Mouse (Mus musculus): ENCODE measurements at regions not wholly inside any gene's neighbourhood (a gene's known extent, or its start where the extent isn't known, plus 50 kb on each side); places are given as distances from the start of the nearest gene placed in this dataset.

DNA sequence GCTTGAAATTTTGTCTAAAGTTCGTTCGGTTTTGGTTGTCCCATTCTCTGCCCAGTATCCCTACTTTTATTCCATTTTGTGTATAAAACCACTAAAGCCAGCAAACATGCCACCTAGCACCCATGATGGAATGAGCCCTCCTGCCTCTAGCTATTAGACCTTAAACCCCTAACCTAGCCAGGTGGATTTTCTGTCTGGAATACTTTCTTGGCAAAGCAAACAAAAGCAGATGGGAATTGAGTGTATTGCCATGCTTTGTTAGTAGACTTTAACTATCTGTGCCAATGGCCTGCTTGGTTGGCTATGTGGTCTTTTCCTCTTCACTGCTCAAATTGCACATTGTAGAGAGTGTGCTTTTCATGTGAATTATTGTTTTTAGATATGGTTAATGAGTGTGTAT lies 197.7 kb downstream of the Cst10 start:
- Histone ChIP-seq H3K9me3 (peaks cover 6% of the 10 kb centered on the region; the same call in 1 of the 2 replicates), H3K36me3 (replicated peaks; ENCODE audit: low read length) (no peaks in the 10 kb centered on the region), H3K27me3 (replicated peaks) (no peaks in the 10 kb centered on the region), H3K4me3 (replicated peaks) (no peak overlapping the region), H3K4me1 (no peaks in the 10 kb centered on the region)
- TF ChIP-seq GATA1 (IDR thresholded peaks at IDR 0.05; ENCODE audit: borderline replicate concordance, low read length), result no peak
- TF ChIP-seq FLI1 (IDR thresholded peaks at IDR 0.05; ENCODE audit: low read length), result no peak

DNA sequence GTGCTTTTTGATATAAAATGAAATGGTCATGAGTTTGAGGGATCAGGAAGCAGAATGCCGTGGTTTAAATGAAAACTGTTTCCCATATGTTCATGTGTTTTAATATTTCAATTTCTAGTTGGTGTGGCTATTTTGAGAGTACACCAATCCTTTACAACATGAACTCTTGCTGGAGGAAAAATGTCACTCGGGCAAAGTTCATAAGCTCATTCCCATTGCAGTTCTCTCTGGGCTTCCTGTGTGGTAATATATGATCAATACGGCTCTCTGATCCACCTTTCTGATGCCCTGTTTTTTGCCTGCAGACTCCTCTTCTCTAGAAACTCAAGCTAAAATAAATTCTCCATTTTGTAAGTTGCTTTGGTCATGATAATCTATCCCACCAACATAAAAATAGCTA lies 208.5 kb downstream of the Cst10 start:
- no peak overlapping the region for H3K4me3 ChIP-seq (replicated peaks)
- TF ChIP-seq FLI1 (IDR thresholded peaks at IDR 0.05; ENCODE audit: low read length) (no peak), GATA1 (IDR thresholded peaks at IDR 0.05; ENCODE audit: borderline replicate concordance, low read length) (no peak)
- no peaks in the 10 kb centered on the region for H3K4me1 ChIP-seq
- H3K9me3 ChIP-seq, result peaks cover 17% of the 10 kb centered on the region
- H3K27me3 ChIP-seq (replicated peaks), result no peaks in the 10 kb centered on the region
- H3K36me3 ChIP-seq (replicated peaks; ENCODE audit: low read length), result no peaks in the 10 kb centered on the region

DNA sequence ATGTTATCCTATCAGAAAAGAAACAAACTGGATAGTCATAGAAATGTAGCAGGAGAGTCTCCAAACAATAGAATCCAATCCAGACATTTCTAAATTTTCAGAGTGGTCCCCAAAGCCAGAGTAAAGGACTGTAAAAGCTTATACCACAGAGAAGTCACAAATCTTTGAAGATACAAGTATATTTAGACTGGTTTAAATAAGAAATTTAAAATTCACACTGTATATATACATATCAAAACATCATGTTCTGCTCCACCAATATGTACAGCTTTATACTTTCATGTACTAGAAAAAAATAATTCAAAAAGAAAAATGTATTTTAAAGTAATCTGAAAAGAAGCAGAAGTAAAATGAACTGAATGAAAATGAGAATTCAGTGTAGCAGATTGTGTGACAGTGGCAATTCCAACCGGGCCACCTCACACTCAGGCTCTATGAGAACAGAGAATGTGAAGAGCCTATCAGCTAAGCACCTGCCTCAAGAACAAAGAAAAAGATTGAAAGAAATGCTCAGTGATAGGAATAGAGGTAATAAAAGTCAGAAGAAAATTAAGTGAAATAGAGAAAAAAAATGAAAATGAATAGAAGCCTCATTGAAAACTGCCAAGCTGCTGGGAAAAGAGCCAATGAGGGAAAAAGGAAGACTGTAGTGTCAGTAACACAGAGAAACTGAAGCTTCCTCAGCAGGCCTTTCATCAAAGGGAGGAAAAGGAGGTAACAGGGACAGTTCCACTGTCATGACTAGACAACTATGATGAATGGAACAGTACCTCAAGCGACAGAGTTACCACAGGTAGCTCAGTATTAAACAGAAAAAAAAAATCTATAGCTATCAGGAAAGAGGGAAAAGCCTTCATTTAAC lies 209.5 kb downstream of the Cst10 start:
- no peaks in the 10 kb centered on the region for H3K36me3 ChIP-seq (replicated peaks; ENCODE audit: low read length)
- peaks cover 12% of the 10 kb centered on the region for H3K9me3 ChIP-seq
- TF ChIP-seq FLI1 (IDR thresholded peaks at IDR 0.05; ENCODE audit: low read length) (no peak), GATA1 (IDR thresholded peaks at IDR 0.05; ENCODE audit: borderline replicate concordance, low read length) (no peak)
- H3K4me3 ChIP-seq (replicated peaks), result no peak overlapping the region
- H3K27me3 ChIP-seq (replicated peaks), result no peaks in the 10 kb centered on the region
- no peaks in the 10 kb centered on the region for H3K4me1 ChIP-seq

DNA sequence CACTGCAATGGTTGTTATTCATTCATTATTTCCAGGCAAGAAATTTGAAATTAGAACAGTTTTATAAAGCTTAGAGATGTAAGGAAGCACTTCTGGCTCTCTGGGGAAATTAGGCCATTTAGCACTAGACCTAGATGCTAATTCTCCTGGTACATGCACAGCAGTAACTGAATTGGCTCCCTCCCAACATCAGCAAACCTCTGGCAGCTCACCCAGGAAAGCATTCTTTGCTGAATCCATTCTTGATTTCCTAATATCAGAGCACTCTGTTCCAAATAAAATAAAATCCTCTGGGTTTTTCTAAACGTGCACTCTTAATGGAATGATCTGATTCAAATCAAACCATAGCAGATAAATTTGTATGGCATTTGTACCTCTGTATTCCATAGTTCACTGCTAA lies 203.4 kb upstream of the Syndig1 start:
- TF ChIP-seq GATA1 (IDR thresholded peaks at IDR 0.05; ENCODE audit: borderline replicate concordance, low read length) (no peak), FLI1 (IDR thresholded peaks at IDR 0.05; ENCODE audit: low read length) (no peak)
- Histone ChIP-seq H3K4me3 (replicated peaks) (no peak overlapping the region), H3K4me1 (no peaks in the 10 kb centered on the region), H3K9me3 (no peaks in the 10 kb centered on the region), H3K36me3 (replicated peaks; ENCODE audit: low read length) (no peaks in the 10 kb centered on the region), H3K27me3 (replicated peaks) (no peaks in the 10 kb centered on the region)

DNA sequence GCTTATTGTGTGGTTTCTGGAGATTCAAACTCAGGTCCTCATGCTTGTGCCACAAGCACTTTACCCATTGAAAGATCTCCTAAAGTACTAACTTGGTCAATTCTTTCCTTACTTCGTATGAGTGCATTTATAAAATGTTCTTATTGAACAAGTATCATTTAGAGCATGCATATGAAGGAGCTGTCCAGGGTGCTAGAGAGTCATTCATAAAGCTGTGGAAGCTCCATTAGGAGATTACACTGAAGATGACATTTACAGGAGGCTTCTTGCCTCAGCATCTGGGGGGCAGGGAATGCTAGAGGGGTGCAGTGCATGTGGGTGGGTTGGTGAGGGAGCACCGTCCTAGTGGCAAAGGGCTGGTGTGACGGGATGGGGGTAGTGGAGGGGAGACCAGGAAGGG lies 187.8 kb upstream of the Syndig1 start:
- no peaks in the 10 kb centered on the region for H3K4me1 ChIP-seq
- no peak overlapping the region for H3K4me3 ChIP-seq (replicated peaks)
- H3K9me3 ChIP-seq, result 0 out of 2 replicates have a peak, but pooled peaks cover 2% of the 10 kb centered on the region
- TF ChIP-seq FLI1 (IDR thresholded peaks at IDR 0.05; ENCODE audit: low read length), result no peak
- no peak for TF ChIP-seq GATA1 (IDR thresholded peaks at IDR 0.05; ENCODE audit: borderline replicate concordance, low read length)
- H3K27me3 ChIP-seq (replicated peaks), result no peaks in the 10 kb centered on the region
- H3K36me3 ChIP-seq (replicated peaks; ENCODE audit: low read length), result no peaks in the 10 kb centered on the region

DNA sequence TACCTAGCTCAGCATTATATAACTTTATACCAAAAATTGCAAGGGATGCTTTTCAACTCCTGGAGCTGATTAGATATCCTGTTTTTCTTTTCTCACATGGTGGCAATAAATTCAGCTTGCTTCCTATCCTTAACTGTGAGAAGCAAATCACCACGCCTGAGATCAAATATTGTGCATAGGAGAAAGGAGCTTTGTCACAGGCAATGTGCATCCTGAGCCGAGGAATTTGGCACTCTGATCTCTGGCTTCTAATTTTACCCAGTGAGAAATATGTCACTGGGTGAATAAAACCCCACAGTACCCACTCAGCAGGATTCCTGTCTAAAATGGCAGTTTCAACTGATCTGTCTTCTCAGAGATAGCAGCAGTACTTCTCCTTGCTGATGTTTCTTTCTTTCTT lies 177.2 kb upstream of the Syndig1 start:
- Histone ChIP-seq H3K36me3 (replicated peaks; ENCODE audit: low read length) (no peaks in the 10 kb centered on the region), H3K27me3 (replicated peaks) (no peaks in the 10 kb centered on the region), H3K9me3 (peaks cover 6% of the 10 kb centered on the region; the same call in 1 of the 2 replicates), H3K4me3 (replicated peaks) (no peak overlapping the region), H3K4me1 (no peaks in the 10 kb centered on the region)
- no peak for TF ChIP-seq GATA1 (IDR thresholded peaks at IDR 0.05; ENCODE audit: borderline replicate concordance, low read length)
- TF ChIP-seq FLI1 (IDR thresholded peaks at IDR 0.05; ENCODE audit: low read length), result no peak

DNA sequence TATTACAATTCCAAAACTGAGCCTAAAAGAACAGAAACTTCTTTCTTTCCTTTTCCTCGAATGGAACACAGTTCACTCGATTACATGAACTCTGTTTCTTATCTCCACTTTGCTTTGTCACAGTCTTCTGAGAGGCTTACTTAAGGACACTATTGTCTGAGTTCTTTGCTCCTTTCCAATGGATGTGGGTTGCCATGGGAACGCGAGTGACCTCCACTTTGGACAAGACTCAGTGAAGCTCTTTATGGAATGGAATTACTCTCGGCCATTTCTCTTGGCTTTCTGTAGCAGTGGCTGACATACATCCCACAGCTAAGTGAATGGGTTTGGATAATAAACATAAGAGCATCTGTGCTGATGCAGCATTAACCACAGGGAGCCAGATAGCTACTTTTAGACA lies 167.9 kb upstream of the Syndig1 start:
- no peak overlapping the region for H3K4me3 ChIP-seq (replicated peaks)
- H3K9me3 ChIP-seq, result no peaks in the 10 kb centered on the region; the same call in 1 of the 2 replicates
- H3K36me3 ChIP-seq (replicated peaks; ENCODE audit: low read length), result no peaks in the 10 kb centered on the region
- H3K4me1 ChIP-seq, result no peaks in the 10 kb centered on the region
- no peaks in the 10 kb centered on the region for H3K27me3 ChIP-seq (replicated peaks)
- TF ChIP-seq FLI1 (IDR thresholded peaks at IDR 0.05; ENCODE audit: low read length) (no peak), GATA1 (IDR thresholded peaks at IDR 0.05; ENCODE audit: borderline replicate concordance, low read length) (no peak)

DNA sequence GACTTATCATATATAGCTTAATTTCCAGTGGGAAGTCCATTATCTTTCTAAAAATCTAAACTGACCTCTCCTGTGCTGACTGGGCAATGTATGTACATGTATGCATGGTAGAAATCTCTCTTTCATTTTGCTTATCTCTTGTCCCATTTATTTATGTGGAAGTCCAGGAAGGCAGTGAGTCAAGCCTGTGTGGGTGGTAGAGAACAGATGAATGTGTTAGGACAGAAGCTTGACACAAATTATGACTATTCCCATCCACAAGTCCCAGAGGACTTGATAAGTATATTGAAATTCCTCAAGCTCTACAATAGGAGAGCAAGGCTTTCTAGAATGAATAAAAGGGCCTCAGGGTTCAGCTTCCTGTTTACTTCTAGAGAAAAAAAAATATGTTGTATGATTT lies 164.6 kb upstream of the Syndig1 start:
- TF ChIP-seq GATA1 (IDR thresholded peaks at IDR 0.05; ENCODE audit: borderline replicate concordance, low read length) (no peak), FLI1 (IDR thresholded peaks at IDR 0.05; ENCODE audit: low read length) (no peak)

DNA sequence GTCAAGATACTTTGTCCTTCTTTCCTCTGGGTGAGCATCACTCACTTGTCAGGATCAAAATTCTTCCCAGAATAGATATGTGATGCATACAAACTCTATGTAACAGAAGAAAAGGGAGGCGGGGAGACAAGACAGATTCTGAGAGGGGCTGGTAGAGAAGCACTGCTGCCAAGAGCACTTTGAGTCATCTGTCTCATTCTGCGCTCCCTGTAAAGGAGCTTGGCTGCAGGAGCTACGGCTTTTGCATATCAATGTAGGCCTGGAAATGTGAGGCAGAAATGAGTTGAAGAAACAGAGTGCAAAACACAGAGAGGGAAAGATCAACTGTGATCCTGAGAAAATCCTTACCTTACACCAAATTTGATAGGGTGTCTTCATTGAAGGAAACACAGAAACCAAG lies 162.6 kb upstream of the Syndig1 start:
- TF ChIP-seq FLI1 (IDR thresholded peaks at IDR 0.05; ENCODE audit: low read length) (no peak), GATA1 (IDR thresholded peaks at IDR 0.05; ENCODE audit: borderline replicate concordance, low read length) (no peak)
- no peaks in the 10 kb centered on the region for H3K36me3 ChIP-seq (replicated peaks; ENCODE audit: low read length)
- no peak overlapping the region for H3K4me3 ChIP-seq (replicated peaks)
- H3K4me1 ChIP-seq, result no peaks in the 10 kb centered on the region
- H3K27me3 ChIP-seq (replicated peaks), result no peaks in the 10 kb centered on the region
- H3K9me3 ChIP-seq, result 0 out of 2 replicates have a peak, but pooled peaks cover 8% of the 10 kb centered on the region

More for the DNA sequence above, 164.6 kb upstream of the Syndig1 start:
- peaks cover 8% of the 10 kb centered on the region; the same call in 1 of the 2 replicates for H3K9me3 ChIP-seq
- no peaks in the 10 kb centered on the region for H3K4me1 ChIP-seq
- H3K36me3 ChIP-seq (replicated peaks; ENCODE audit: low read length), result no peaks in the 10 kb centered on the region
- H3K27me3 ChIP-seq (replicated peaks), result no peaks in the 10 kb centered on the region
- no peak overlapping the region for H3K4me3 ChIP-seq (replicated peaks)

DNA sequence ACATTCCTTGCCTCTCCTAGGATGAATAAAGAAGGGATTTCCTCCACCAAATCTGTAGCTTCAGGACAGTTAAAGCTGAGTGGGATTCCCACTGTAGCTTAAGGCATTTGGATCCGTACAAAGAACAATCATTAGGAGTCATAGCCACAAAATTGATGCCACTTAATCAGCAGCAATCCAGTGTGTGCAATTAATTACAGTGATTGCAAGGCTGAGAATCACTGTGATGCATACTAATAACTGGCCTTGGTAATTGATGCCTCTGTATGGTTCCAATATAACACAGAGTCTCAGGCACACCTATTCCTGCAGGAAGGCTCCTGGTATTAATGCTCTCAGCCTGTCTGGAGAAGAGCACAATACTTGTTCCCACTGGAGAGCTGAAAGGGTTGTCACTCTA lies 157.1 kb upstream of the Syndig1 start:
- no peaks in the 10 kb centered on the region for H3K4me1 ChIP-seq
- 0 out of 2 replicates have a peak, but pooled peaks cover 3% of the 10 kb centered on the region for H3K9me3 ChIP-seq
- H3K27me3 ChIP-seq (replicated peaks), result no peaks in the 10 kb centered on the region
- TF ChIP-seq FLI1 (IDR thresholded peaks at IDR 0.05; ENCODE audit: low read length) (no peak), GATA1 (IDR thresholded peaks at IDR 0.05; ENCODE audit: borderline replicate concordance, low read length) (no peak)
- H3K4me3 ChIP-seq (replicated peaks), result no peak overlapping the region
- H3K36me3 ChIP-seq (replicated peaks; ENCODE audit: low read length), result no peaks in the 10 kb centered on the region

Measured in megakaryocyte, embryonic 14.5 days (primary cell).